Mouse (Mus musculus) thymus, adult 2 months (tissue): Measurements from ENCODE around the gene Zfp385b.

Experiments used
- CTCF ChIP-seq: fragments of 200-500 bp; IDR thresholded peaks from 2 replicates; pipeline ENCODE4 v1.5.1; 2012; ENCODE audit warnings: mild to moderate bottlenecking, control low read depth, low read length, moderate library complexity, borderline replicate concordance; ENCODE audit not compliant: control insufficient read depth, poor library complexity, insufficient read depth; ENCODE audit errors: extremely low read depth
- POLR2A ChIP-seq: fragments of 200-500 bp; IDR thresholded peaks from 2 replicates; pipeline ENCODE4 v1.6.1; 2012; ENCODE audit warnings: mild to moderate bottlenecking, low read length, control low read depth, moderate library complexity; ENCODE audit not compliant: control insufficient read depth, poor library complexity, insufficient read depth; ENCODE audit errors: extremely low read depth

DNA sequence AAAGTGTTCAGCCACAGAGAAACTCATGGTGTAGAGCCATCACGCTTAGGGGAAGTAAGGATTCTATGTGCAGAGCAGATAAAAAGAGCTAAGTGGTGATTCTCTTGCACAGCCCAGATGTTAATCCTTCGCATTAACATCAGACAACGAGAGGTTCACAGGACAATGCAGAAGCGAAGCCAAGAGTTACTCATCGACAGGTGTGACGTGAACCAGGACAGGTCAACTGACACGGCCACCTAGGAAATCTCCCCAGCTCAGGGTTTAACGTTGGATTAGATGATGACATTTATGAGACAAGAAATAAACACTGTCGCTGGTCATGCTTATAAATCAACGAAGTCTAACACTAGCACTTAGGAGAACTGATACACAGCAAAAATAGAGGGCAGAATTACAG is 341.9 kb downstream of the Zfp385b start:
- TF ChIP-seq POLR2A (no peak), CTCF (no peak)
